Mouse (Mus musculus) stomach, postnatal 0 days (tissue): ENCODE results near the gene Metrn. TPM values are rescaled to one million over a fixed set of nuclear protein-coding genes. Genes with fewer than 3 reads are reported as not detected.

ENCODE experiments used
- ATAC-seq: fragments of 200-750 bp; cut with Nextera tagmentation; 2 replicates; pipeline ENCODE4 v1.8.0; 2017; ENCODE audit not compliant: low FRiP score, low TSS enrichment
- DNase-seq: peaks from one replicate; pipeline ENCODE4 v3.0.0-alpha.2; 2016; ENCODE audit warnings: low spot score
- H3K27ac ChIP-seq: fragments of 300-500 bp; sonication (generic); replicated peaks from 2 replicates; pipeline ENCODE4 v1.5.1; 2014; ENCODE audit warnings: mild to moderate bottlenecking, control low read depth
- H3K27me3 ChIP-seq: fragments of 300-500 bp; sonication (generic); 2 replicates; pipeline ENCODE4 v1.6.1; 2014; ENCODE audit warnings: low read length; ENCODE audit not compliant: control insufficient read depth, insufficient read depth
- H3K36me3 ChIP-seq: fragments of 300-500 bp; sonication (generic); 2 replicates; pipeline ENCODE4 v1.6.1; 2014; ENCODE audit warnings: low read length, mixed read lengths; ENCODE audit not compliant: control insufficient read depth, insufficient read depth
- H3K4me1 ChIP-seq: fragments of 300-500 bp; sonication (generic); replicated peaks from 2 replicates; pipeline ENCODE4 v1.6.1; 2014; ENCODE audit warnings: antibody characterized with exemption; ENCODE audit not compliant: control insufficient read depth, insufficient read depth
- H3K4me2 ChIP-seq: fragments of 300-500 bp; sonication (generic); replicated peaks from 2 replicates; pipeline ENCODE4 v1.6.1; 2014; ENCODE audit warnings: low read depth, mild to moderate bottlenecking, control low read depth, moderate library complexity
- H3K4me3 ChIP-seq: fragments of 300-500 bp; sonication (generic); 2 replicates; pipeline ENCODE4 v1.5.1; 2014; ENCODE audit warnings: low read depth, low read length, control low read depth
- H3K9ac ChIP-seq: fragments of 300-500 bp; sonication (generic); 2 replicates; pipeline ENCODE4 v1.6.1; 2014; ENCODE audit warnings: mild to moderate bottlenecking, low read length, control low read depth, mixed read lengths
- H3K9me3 ChIP-seq: fragments of 300-500 bp; sonication (generic); 2 replicates; pipeline ENCODE4 v1.6.1; 2016; ENCODE audit warnings: low read length; ENCODE audit not compliant: control insufficient read depth
- CTCF ChIP-seq: IDR thresholded peaks from 2 replicates; pipeline ENCODE4 v1.5.1; 2016; ENCODE audit warnings: antibody characterized with exemption, low read depth, mild to moderate bottlenecking, moderate library complexity
- EP300 ChIP-seq: optimal IDR thresholded peaks from 2 replicates; pipeline ENCODE3; 2016; ENCODE audit warnings: antibody characterized with exemption
- WGBS: fragments of 180-500 bp; shearing (Covaris S2); extraction: QIAGEN DNeasy Blood & Tissue Kit; methylation state at CpG from one replicate; pipeline ENCODE4 v1.1.7; 2014; 5-methylcytosine and 5-hydroxymethylcytosine counted together
- polyA plus RNA-seq: library from polyadenylated mRNA; unstranded; fragments of >200 nt; fragmentation: Nextera tagmentation; extraction: Ambion mirVana; gene quantifications from 2 replicates; pipeline ENCODE4 v1.2.1, GENCODE M21; 2015

The Metrn gene
- polyA plus RNA-seq, 1 experiment from 2014 or later = 19.0 TPM

GRCm38 (mm10) chr17:25817662-25818061, 20.7 kb upstream of the Metrn start:
- DNase-seq = no peak
- Histone ChIP-seq H3K36me3 (no peaks in the 10 kb centered on the region), H3K4me1 (no peaks in the 10 kb centered on the region), H3K9me3 (no peaks in the 10 kb centered on the region), H3K9ac (no peak overlapping the region), H3K4me3 (no peak overlapping the region), H3K27ac (no peak overlapping the region), H3K4me2 (no peak overlapping the region), H3K27me3 (no peaks in the 10 kb centered on the region)
- ATAC-seq = no peak
- WGBS = 79% methylated on average over 11 of the region's 11 CpGs
- no peak for TF ChIP-seq CTCF

- H3K4me1 ChIP-seq = no peaks in the 10 kb centered on the region
- no peak overlapping the region for H3K27ac ChIP-seq
- H3K9me3 ChIP-seq = no peaks in the 10 kb centered on the region
- no peak overlapping the region for H3K4me3 ChIP-seq
- H3K36me3 ChIP-seq = no peaks in the 10 kb centered on the region
- ATAC-seq = peak; percentile 69
- H3K9ac ChIP-seq = no peak overlapping the region
- 0 out of 2 replicates have a peak, but pooled peaks cover 2% of the 10 kb centered on the region for H3K27me3 ChIP-seq
- no peak overlapping the region for H3K4me2 ChIP-seq
- WGBS = 4% methylated on average over 20 of the region's 20 CpGs
- TF ChIP-seq CTCF (peak; percentile 80), EP300 (no peak)
- peak; percentile 93 for DNase-seq
Observed at GRCm38 (mm10) chr17:25813471-25813870, 16.5 kb upstream of the Metrn start.

- H3K4me3 ChIP-seq = no peak overlapping the region
Observed at GRCm38 (mm10) chr17:25810890-25811289, 14.0 kb upstream of the Metrn start.

GRCm38 (mm10) chr17:25809606-25810340, 12.8 kb upstream of the Metrn start:
- Histone ChIP-seq H3K9me3 (no peaks in the 10 kb centered on the region), H3K4me3 (peak overlapping the region; percentile 52), H3K4me1 (no peaks in the 10 kb centered on the region), H3K4me2 (peak overlapping the region; percentile 84), H3K27me3 (0 out of 2 replicates have a peak, but pooled peaks cover 2% of the 10 kb centered on the region), H3K27ac (no peak overlapping the region), H3K9ac (peak overlapping the region; percentile 53), H3K36me3 (no peaks in the 10 kb centered on the region)
- 11% methylated on average over 24 of the region's 25 CpGs for WGBS
- ATAC-seq = peak; percentile 47; the same call in 1 of the 2 replicates
- peak; percentile 22 for DNase-seq
- TF ChIP-seq CTCF (no peak), EP300 (no peak)

More at GRCm38 (mm10) chr17:25810890-25811289, 14.0 kb upstream of the Metrn start:
- Histone ChIP-seq H3K27me3 (0 out of 2 replicates have a peak, but pooled peaks cover 2% of the 10 kb centered on the region), H3K9ac (no peak overlapping the region), H3K4me1 (no peaks in the 10 kb centered on the region), H3K4me2 (no peak overlapping the region), H3K36me3 (no peaks in the 10 kb centered on the region), H3K27ac (no peak overlapping the region), H3K9me3 (no peaks in the 10 kb centered on the region)
- ATAC-seq (no peak), DNase-seq (no peak)
- WGBS = 64% methylated on average over 4 of the region's 4 CpGs
- TF ChIP-seq EP300 = no peak
- TF ChIP-seq CTCF = no peak

- peak; percentile 73 for DNase-seq
- H3K27ac ChIP-seq = no peak within 1 kb of the TSS
- H3K4me3 ChIP-seq = peak within 1 kb of the TSS; percentile 52
- no peaks in the 10 kb centered on the region for H3K36me3 ChIP-seq
- WGBS = under 1% methylated on average over 67 of the region's 100 CpGs
- H3K9me3 ChIP-seq = no peaks in the 10 kb centered on the region
- H3K9ac ChIP-seq = peak within 1 kb of the TSS; percentile 53
- H3K4me1 ChIP-seq = no peaks in the 10 kb centered on the region
- H3K27me3 ChIP-seq = 0 out of 2 replicates have a peak, but pooled peaks cover 2% of the 10 kb centered on the region
- TF ChIP-seq EP300 (no peak), CTCF (peak; percentile 60)
- ATAC-seq = peak; percentile 69
- H3K4me2 ChIP-seq = peak within 1 kb of the TSS; percentile 84
Observed at GRCm38 (mm10) chr17:25808789-25809605, 12.1 kb upstream of the Metrn start, which contains the start of gene Fbxl16. TSS of gene Fbxl16 (plus strand) at chr17:25809085.
